Mouse (Mus musculus) MEL-GATA-1-ER (cell line): ENCODE measurements around the gene Gm5431.
"Not testable (repeated sequence)": the region's sequence is repeated elsewhere in the genome, so short reads cannot be mapped to it uniquely, and the experiment has no call there.

Experiments
- DNase-seq: peaks from one replicate; pipeline ENCODE4 v3.0.0-alpha.2; 2012; ENCODE audit warnings: low read depth; ENCODE audit errors: extremely low read depth

Gene Gm5431

DNA sequence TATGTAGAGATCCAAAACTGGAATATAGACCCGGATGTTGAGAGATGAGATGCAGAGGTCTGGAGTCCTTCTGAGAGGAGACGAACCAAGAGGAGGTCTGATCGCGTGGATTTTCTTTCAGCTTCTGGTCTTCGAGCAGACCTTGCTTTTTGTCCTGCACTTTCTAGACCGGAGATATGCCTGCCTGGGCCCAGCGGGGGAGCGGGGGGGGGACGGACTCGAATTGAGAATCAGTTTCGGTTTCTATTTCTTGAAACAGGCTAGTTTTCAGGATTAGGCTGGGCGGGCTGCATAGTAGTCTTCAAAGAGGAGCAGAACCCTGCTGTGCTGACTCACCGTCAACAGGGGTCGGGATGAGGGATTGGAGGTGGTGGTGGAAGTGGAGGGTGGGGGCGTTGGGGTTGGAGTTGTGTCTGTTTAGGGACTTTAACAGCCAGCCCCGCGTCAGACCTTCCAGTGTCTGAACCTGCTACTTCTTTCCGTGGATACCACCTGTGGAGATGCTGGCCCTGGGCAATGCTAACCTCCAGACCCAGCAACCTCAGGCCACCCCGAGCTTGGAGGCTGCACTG lies 30.7 kb downstream of the Gm5431 start, which contains the start of gene Irgm1:
Gene Irgm1, minus strand, starts transcription at position 483 of the 572 bp plus-strand sequence.
- DNase-seq = no peak

DNA sequence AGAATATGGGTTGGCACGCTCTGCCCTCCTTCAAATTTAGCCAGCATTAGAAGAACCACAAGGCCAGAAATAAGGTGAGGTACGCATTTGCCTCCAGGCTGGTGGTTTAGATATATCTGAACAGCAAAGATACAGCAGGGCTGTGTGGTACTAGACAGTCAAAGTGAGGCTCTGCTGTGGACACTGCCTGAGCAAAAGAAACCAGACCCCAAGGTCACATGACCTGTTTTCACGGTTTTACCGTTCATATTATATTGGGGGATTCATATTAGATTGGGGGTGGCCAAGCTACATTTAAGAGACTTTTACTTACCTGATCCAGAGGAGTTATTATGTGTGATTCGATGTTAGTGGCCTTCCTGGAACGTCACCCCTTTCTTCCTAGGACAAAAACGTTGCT lies 31.2 kb downstream of the Gm5431 start:
- DNase-seq = no peak

GRCm38 (mm10) chr11:48869380-48870110 lies 32.5 kb downstream of the Gm5431 start:
- no peak for DNase-seq

- no peak for DNase-seq
These were observed 35.5 kb downstream of the Gm5431 start for GRCm38 (mm10) chr11:48866481-48866880.

DNA sequence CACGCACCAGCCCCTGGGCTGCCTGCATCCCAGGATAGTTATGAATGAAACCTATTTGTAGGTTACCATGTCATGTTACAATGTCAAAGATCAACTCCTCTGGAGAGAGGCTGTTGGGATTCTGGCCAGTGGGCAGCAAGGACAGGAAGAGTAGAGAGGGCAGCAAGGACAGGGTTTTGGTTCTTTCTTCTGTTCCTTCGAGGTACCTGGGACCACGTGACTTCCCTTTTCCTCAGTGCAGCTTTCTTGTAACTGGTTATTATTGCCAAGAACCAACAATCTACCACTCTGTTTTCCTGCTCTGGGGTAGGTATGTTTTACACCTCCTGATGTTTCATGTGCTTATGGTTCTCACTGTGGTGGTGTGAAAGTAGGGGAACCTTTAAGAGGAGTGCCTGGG lies 38.2 kb downstream of the Gm5431 start:
- no peak for DNase-seq

DNA sequence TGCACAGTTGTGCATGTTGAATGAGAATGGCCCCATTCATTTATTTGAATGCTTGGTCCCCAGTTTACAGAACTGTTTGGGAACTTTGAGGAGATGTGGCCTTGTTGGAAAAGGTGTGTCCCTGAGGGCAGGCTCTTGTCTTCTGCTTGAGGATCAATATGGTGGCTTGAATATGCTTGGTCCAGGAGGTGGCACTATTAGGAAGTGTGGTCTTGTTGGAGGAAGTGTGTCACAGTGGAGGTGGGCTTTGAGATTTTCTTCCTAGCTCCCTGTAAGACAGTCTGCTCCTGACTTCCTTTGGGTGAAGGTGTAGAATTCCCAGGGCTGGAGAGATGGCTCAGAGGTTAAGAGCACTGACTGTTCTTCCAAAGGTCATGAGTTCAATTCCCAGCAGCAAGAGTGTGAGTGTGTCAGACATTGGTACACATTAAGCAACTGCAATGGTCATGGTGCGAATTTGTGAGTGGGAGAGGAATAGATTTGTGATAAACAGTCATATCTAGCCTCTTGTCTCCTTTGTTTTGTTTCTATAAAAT lies 39.2 kb downstream of the Gm5431 start:
- DNase-seq = no peak

GRCm38 (mm10) chr11:48859014-48859413 lies 43.0 kb downstream of the Gm5431 start:
- DNase-seq = no peak

DNA sequence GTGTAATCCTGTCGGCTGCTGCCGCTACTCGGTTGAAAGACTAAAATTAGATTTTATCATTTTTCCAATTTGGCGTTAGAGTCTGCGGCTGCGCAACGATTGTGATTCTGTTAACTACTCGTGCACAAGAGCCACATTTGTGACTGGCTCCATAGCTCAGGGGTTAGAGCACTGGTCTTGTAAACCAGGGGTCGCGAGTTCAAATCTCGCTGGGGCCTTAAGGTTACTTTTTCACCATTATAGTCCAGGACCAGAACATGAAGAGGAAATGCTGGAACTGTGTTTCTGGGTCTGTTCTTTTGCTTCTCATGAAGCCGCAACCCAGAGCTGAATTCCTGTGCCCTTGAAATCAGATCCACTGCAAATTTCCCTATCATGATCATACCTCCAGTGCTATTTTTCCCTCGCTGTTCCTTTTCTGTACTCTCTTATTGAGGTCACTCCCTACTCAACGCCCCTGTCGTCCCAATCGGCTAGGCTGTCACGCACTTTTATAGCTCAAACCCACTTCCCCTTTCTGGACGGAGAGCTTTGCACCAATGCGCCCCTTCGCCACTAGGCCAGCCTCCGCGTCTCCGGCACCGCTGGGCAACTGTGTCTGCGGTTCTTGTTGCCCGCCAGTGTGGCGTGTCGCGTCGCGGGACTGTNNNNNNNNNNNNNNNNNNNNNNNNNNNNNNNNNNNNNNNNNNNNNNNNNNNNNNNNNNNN lies 48.4 kb downstream of the Gm5431 start:
- peak; percentile 84 for DNase-seq

- no peak for DNase-seq
These were observed 49.2 kb downstream of the Gm5431 start for GRCm38 (mm10) chr11:48852624-48853473.

DNA sequence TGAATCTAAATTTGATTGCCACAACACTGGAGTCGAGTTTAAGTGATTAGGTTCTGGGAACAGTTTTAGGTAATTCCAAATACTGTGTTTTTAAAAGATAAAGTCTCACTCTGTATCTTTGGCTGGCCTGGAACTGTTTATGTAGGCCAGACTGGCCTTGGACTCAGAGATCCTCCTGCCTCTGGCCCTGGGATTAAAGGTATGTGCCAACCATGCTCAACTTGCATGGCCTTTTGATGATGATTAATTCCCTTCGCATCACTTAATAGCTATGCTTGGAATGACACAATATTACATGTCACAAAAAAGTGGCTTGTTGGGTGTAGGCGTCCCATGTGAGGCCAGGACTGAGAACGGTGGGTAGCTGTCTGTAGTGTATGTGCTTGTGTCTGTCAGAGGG lies 49.8 kb downstream of the Gm5431 start:
- DNase-seq = no peak

DNA sequence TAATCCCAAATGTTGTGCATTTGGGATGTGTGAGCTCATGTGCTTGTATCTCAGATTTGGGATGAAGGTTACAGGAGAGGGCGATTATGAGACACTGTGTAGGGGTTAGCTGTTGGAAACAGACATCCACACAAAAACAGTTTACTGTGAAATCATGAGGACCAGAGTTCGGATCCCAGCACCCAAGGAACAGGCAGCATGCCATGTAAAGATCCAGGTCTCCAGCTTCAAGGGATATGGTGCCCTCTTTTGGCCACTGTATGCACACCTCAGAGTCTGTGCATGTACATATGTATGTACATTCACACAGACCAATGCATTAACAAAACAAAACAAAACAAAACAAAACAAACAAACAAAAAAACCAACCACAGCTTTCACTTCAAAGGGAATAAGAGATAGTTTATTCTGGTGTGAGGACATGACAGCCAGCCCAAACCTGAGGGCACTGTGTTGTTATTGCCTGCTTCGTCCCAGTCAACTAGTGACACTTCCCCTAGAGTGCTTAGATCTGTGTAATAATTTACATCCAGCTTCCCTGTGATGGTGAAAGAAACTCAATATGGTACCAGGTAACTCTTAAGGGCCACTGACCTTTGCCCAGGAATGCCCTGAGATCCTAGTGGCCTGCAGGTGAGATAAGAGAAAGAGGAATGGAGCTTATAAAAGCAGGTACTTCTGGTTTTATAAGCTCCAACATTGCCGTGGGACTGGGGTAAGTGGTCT lies 50.6 kb downstream of the Gm5431 start:
- no peak for DNase-seq

- DNase-seq = no peak
These were observed 51.8 kb downstream of the Gm5431 start for GRCm38 (mm10) chr11:48850240-48850639.

DNA sequence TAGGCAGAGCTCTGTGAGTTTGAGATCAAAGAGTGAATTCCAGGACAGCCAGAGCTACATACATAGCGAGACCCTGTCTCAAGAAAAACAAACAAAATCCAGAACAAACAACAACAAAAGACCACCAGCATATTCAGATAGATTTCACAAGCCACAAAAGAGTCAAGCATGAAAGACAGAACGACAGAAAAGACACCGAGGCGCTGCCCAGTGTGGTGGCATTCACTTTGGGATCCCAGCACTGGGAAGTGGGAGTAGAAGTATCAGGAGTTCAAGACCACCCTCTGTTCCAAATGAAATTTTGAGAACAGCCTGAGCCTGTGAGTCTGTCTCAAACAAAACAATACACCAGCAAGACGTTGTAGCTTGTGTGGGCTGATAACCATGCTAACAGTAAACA lies 55.1 kb downstream of the Gm5431 start:
- no peak for DNase-seq

DNA sequence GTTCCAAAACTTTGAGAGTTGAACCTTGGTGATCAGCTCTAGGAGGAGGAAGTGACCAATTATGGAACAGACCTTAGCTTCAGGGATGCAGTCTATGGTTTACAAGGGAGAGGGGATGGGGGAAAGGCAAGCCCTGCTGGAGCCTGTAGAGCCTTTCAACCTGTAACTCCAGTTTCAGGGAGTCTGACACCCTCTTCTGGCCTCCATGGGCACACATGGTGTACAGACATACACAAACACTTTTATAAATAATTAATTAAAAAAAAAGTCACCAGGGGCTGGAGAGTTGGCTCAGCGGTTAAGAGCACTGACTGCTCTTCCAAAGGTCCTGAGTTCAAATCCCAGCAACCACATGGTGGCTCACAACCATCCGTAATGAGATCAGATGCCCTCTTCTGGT lies 55.7 kb downstream of the Gm5431 start:
- DNase-seq = not testable (repeated sequence)

DNA sequence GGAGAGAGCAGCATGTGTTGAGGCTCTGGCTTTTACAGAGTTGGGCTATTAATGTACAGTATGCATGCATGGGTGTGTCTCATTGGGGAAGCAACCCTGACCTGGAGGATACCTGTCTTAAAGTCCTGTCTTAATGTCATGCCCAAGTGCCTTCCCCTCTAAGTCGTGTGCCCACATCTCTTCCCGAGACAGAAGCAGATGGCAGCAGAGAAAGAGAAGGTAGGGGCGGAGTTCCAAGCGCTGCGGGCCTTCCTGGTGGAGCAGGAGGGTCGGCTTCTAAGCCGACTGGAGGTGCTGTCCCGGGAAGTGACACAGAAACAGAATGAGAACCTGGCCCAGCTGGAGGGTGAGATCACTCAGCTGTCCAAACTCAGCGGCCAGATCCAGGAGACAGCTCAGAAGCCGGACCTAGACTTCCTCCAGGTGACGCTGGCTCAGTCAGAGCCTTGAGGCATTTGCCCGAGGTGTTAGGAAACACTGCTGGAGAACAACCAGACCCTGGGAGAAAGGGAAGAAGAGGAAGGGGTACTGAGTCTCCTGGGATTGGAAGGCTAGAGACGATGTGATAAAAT lies 56.7 kb downstream of the Gm5431 start:
- DNase-seq = no peak

DNA sequence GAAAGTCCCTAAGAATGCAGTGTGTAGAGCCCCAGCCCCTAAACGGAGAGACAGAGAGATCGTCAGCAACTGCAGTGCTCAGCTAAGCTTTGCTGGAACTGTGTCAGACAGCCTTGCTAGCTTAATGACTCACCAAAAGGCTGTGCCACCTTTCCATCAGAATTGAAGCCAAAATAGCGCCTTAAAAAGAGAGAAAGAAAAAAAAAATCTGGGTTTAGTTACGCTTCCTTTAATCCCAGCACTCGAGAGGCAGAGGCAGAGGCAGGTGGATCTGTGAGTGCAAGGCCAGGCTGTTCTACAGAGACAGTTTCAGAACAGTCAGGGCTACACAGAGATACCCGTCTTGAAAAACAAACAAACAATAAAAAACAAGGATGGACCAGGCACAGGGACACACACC lies 57.7 kb downstream of the Gm5431 start:
- DNase-seq = no peak

GRCm38 (mm10) chr11:48843202-48843601 lies 58.8 kb downstream of the Gm5431 start:
- DNase-seq = no peak

- DNase-seq = no peak
These were observed 59.6 kb downstream of the Gm5431 start for GRCm38 (mm10) chr11:48842378-48842792.

DNA sequence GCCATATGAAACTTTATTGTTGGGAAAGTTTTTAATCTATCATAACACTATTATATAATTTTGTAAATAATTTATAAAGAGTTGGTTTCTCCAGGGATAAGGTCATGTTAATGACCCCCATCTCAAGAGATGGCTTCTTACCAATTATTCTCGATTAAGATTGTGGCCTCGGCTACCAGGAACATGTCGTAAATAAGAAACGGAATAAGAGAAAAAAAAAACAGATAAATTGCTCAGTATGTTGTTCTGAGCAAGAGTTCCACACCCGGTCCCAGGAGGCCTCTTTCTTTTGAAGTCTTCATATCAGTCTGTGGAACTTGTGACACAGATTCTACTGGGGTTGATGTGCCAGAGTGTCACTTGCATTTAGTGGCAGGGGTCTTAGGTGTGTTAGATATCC lies 60.8 kb downstream of the Gm5431 start:
- DNase-seq = no peak

DNA sequence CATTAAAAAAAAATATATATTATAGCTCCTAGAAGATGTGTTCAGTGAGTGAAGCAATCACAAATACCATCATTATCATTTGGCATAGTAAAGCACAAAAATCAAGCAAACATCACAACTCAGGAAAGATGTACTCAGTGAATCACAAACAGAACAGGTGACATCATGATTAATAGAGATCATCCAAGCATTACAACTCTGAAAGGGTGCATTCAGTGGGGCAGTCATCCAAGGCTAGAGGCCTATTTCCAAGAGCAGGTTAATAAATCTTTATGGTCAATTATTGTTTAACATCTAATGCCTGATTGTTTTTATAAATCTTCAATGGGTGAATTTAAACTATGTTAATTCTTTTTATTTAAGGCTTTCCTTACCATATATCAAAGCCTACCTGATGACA lies 61.2 kb downstream of the Gm5431 start:
- DNase-seq = no peak
